Mouse (Mus musculus) gastrocnemius, postnatal 4 days (tissue): ENCODE results near the gene Ccni. TPM values are rescaled to one million over a fixed set of nuclear protein-coding genes. Genes with fewer than 3 reads are reported as not detected.

Source experiments
- DNase-seq, 2 experiments: peaks; one replicate each; pipeline ENCODE4 v3.0.0; 2021 to 2022; ENCODE audit warnings: low spot score in 2 of 2, mixed read lengths in 2 of 2
- total RNA-seq, 2 experiments: library from RNA; stranded (reverse); gene quantifications; 2 replicates each; pipeline ENCODE4 v1.2.3; 2021

Ccni gene
- total RNA-seq, 2 experiments from 2014 or later, result 159 to 164 TPM

GRCm38 (mm10) chr5:93205371-93206108, 755 bp downstream of the Ccni start:
- peak in 1 of 2 experiments; percentile 52 for DNase-seq

GRCm38 (mm10) chr5:93201181-93201580, 5.1 kb downstream of the Ccni start:
- DNase-seq, result no peak

- no peak for DNase-seq
Observed at GRCm38 (mm10) chr5:93198232-93198631, 8.1 kb downstream of the Ccni start.

- no peak for DNase-seq
Observed at GRCm38 (mm10) chr5:93190428-93190827, 15.9 kb downstream of the Ccni start.

GRCm38 (mm10) chr5:93189607-93190006, 16.7 kb downstream of the Ccni start:
- no peak for DNase-seq

GRCm38 (mm10) chr5:93184548-93184947, 21.7 kb downstream of the Ccni start:
- DNase-seq, result no peak

- no peak for DNase-seq
Observed at GRCm38 (mm10) chr5:93183311-93183710, 23.0 kb downstream of the Ccni start.

- no peak for DNase-seq
Observed at GRCm38 (mm10) chr5:93180252-93180651, 26.0 kb downstream of the Ccni start.

- DNase-seq, result no peak
Observed at GRCm38 (mm10) chr5:93178616-93179015, 27.7 kb downstream of the Ccni start.

GRCm38 (mm10) chr5:93174675-93175074, 31.6 kb downstream of the Ccni start:
- DNase-seq, result no peak

- no peak for DNase-seq
Observed at GRCm38 (mm10) chr5:93172536-93172935, 33.8 kb downstream of the Ccni start.

GRCm38 (mm10) chr5:93171420-93171819, 34.9 kb downstream of the Ccni start:
- no peak for DNase-seq

GRCm38 (mm10) chr5:93168654-93169053, 37.6 kb downstream of the Ccni start:
- no peak for DNase-seq

- DNase-seq, result no peak
Observed at GRCm38 (mm10) chr5:93167919-93168516, 38.3 kb downstream of the Ccni start.

GRCm38 (mm10) chr5:93163541-93163940, 42.8 kb downstream of the Ccni start:
- peak in 1 of 2 experiments; percentile 52 for DNase-seq

- no peak for DNase-seq
Observed at GRCm38 (mm10) chr5:93154401-93154800, 51.9 kb downstream of the Ccni start.

- DNase-seq, result no peak
Observed at GRCm38 (mm10) chr5:93152451-93152850, 53.8 kb downstream of the Ccni start.

- no peak for DNase-seq
Observed at GRCm38 (mm10) chr5:93151985-93152384, 54.3 kb downstream of the Ccni start.

- DNase-seq, result no peak
Observed at GRCm38 (mm10) chr5:93149969-93150777, 56.1 kb downstream of the Ccni start.

GRCm38 (mm10) chr5:93145504-93145903, 60.8 kb downstream of the Ccni start:
- DNase-seq, result no peak

- no peak for DNase-seq
Observed at GRCm38 (mm10) chr5:93144874-93145273, 61.4 kb downstream of the Ccni start.
